Mouse (Mus musculus) mouse embryonic stem cell (cell line): ENCODE measurements around the gene Adap1.

Source experiments
- in situ Hi-C, 2 experiments: fragments of 300-500 bp; cut with MboI; formaldehyde crosslinking; loops; 1 replicate in 1 of 2; 3 replicates in 1 of 2; pipeline ENCODE4 v1.14.3; 2019 to 2020; ENCODE audit warnings: low sequenced_read_pairs in 2 of 2, low pct_unique_long_range_greater_than_20kb in 1 of 2, mixed read lengths in 1 of 2; ENCODE audit not compliant: unreplicated experiment in 1 of 2

The Adap1 gene

GRCm38 (mm10) chr5:139258371-139259035 lies 66.9 kb downstream of the Adap1 start:
- in situ Hi-C loops, result no loop called here

GRCm38 (mm10) chr5:139257818-139258217 lies 67.6 kb downstream of the Adap1 start:
- in situ Hi-C loops, result no loop called here

GRCm38 (mm10) chr5:139257265-139257664 lies 68.2 kb downstream of the Adap1 start:
- in situ Hi-C loops, result no loop called here

GRCm38 (mm10) chr5:139256211-139256765 lies 69.1 kb downstream of the Adap1 start:
- in situ Hi-C loops, result no loop called here

- in situ Hi-C loops, result no loop called here
Measured at GRCm38 (mm10) chr5:139255777-139256176, 69.6 kb downstream of the Adap1 start.

- in situ Hi-C loops, result no loop called here
Measured at GRCm38 (mm10) chr5:139254938-139255337, 70.5 kb downstream of the Adap1 start.

- in situ Hi-C loops, result no loop called here
Measured at GRCm38 (mm10) chr5:139253301-139253741, 72.1 kb downstream of the Adap1 start.

- in situ Hi-C loops, result no loop called here
Measured at GRCm38 (mm10) chr5:139252910-139253245, 72.5 kb downstream of the Adap1 start.

- in situ Hi-C loops, result no loop called here
Measured at GRCm38 (mm10) chr5:139252081-139252909, 73.1 kb downstream of the Adap1 start, which contains the start of gene Get4. Gene Get4 (plus strand): TSS chr5:139252324.

- in situ Hi-C loops, result no loop called here
Measured at GRCm38 (mm10) chr5:139251736-139252080, 73.7 kb downstream of the Adap1 start.

GRCm38 (mm10) chr5:139251279-139251678 lies 74.1 kb downstream of the Adap1 start:
- in situ Hi-C loops, result no loop called here

GRCm38 (mm10) chr5:139248846-139249245 lies 76.6 kb downstream of the Adap1 start:
- in situ Hi-C loops, result loop anchor here in 1 of 2 experiments (5.0 kb wide), 1 partner anchor 42 kb away; no protein-coding TSS in a partner anchor

GRCm38 (mm10) chr5:139247767-139248166 lies 77.7 kb downstream of the Adap1 start:
- in situ Hi-C loops, result loop anchor here in 1 of 2 experiments (5.0 kb wide), 1 partner anchor 40 kb away; no protein-coding TSS in a partner anchor

GRCm38 (mm10) chr5:139243384-139243783 lies 82.0 kb downstream of the Adap1 start:
- in situ Hi-C loops, result no loop called here

- in situ Hi-C loops, result no loop called here
Measured at GRCm38 (mm10) chr5:139241022-139241761, 84.2 kb downstream of the Adap1 start.

- in situ Hi-C loops, result no loop called here
Measured at GRCm38 (mm10) chr5:139237436-139237835, 88.0 kb downstream of the Adap1 start.

GRCm38 (mm10) chr5:139234423-139234822 lies 91.0 kb downstream of the Adap1 start:
- in situ Hi-C loops, result no loop called here

- in situ Hi-C loops, result no loop called here
Measured at GRCm38 (mm10) chr5:139232083-139232482, 93.3 kb downstream of the Adap1 start.

- in situ Hi-C loops, result no loop called here
Measured at GRCm38 (mm10) chr5:139229716-139230115, 95.7 kb downstream of the Adap1 start.
